Comparison of ENCODE assay signal across 8 mouse cellular contexts in genomic region chr7:28570291-28570981, GRCm38 (mm10). TPM values are rescaled to one million over a fixed set of nuclear protein-coding genes. Genes with fewer than 3 reads are reported as not detected.
DNase-seq lines count a peak whose midpoint lies in the region; ATAC-seq and TF ChIP-seq lines count a peak whose summit lies in the region.

No protein-coding gene starts in this region.

- H3K36me3 ChIP-seq in heart, adult 2 months (ENCODE audit: control insufficient read depth, insufficient read depth, low read length), result no peaks in the 10 kb centered on the region
- peaks cover 35% of the 10 kb centered on the region for H3K36me3 ChIP-seq in kidney, embryonic 15.5 days
- peaks cover 24% of the 10 kb centered on the region for H3K36me3 ChIP-seq in midbrain, postnatal 0 days (ENCODE audit: insufficient read depth, low read length)

- peak overlapping the region; percentile 12; the same call in 1 of the 2 replicates for H3K4me2 ChIP-seq in kidney, embryonic 15.5 days
- no peak overlapping the region for H3K4me2 ChIP-seq in midbrain, postnatal 0 days (ENCODE audit: low read depth, low read length, poor library complexity, severe bottlenecking)

- H3K9me3 ChIP-seq in kidney, embryonic 15.5 days (replicated peaks), result no peaks in the 10 kb centered on the region
- H3K9me3 ChIP-seq in midbrain, postnatal 0 days (ENCODE audit: low read length), result no peaks in the 10 kb centered on the region

- peak; percentile 82 for ATAC-seq in kidney, embryonic 15.5 days (replicated peaks; ENCODE audit: low FRiP score)
- no peak for ATAC-seq in midbrain, postnatal 0 days (ENCODE audit: low FRiP score)

- WGBS in heart, adult 2 months, result 46% methylated on average over 12 of the region's 12 CpGs
- 61% methylated on average over 12 of the region's 12 CpGs for WGBS in kidney, embryonic 15.5 days
- 67% methylated on average over 12 of the region's 12 CpGs for WGBS in midbrain, postnatal 0 days

- no peak for TF ChIP-seq EP300 in heart, adult 2 months (IDR thresholded peaks at IDR 0.05; ENCODE audit: insufficient read depth, low read depth, low read length)

- H3K4me3 ChIP-seq in heart, adult 2 months, result no peak overlapping the region
- no peak overlapping the region for H3K4me3 ChIP-seq in kidney, embryonic 15.5 days (replicated peaks)
- no peak overlapping the region for H3K4me3 ChIP-seq in midbrain, postnatal 0 days (ENCODE audit: low read depth, low read length)

- intact Hi-C loops in heart, adult 2 months (cut with DNase I), result no loop called here

- H3K27ac ChIP-seq in heart, adult 2 months, result peak overlapping the region; percentile 20; the same call in 1 of the 2 replicates
- H3K27ac ChIP-seq in kidney, embryonic 15.5 days, result peak overlapping the region; percentile 94
- H3K27ac ChIP-seq in midbrain, postnatal 0 days (ENCODE audit: low read depth, low read length), result no peak overlapping the region

- no peak for TF ChIP-seq POLR2A in heart, adult 2 months (IDR thresholded peaks at IDR 0.05; ENCODE audit: insufficient read depth, low read depth, low read length)

- DNase-seq in adrenal gland, adult 2 months, result peak; percentile 66
- no peak for DNase-seq in adrenal gland, postnatal 4 days (ENCODE audit: low spot score in 2 of 2)
- DNase-seq in adrenal gland, postnatal 10 days, result peak; percentile 72
- DNase-seq in heart, adult 2 months, result peak in 1 of 2 experiments; percentile 56
- DNase-seq in midbrain, postnatal 0 days (ENCODE audit: low spot score), result peak; percentile 51
- DNase-seq in thymus, adult 18-20 months, result no peak
- no peak for DNase-seq in right cerebral cortex, postnatal 14 days

- H3K27me3 ChIP-seq in heart, adult 2 months (ENCODE audit: control insufficient read depth, insufficient read depth, low read length), result no peaks in the 10 kb centered on the region
- H3K27me3 ChIP-seq in kidney, embryonic 15.5 days, result no peaks in the 10 kb centered on the region
- H3K27me3 ChIP-seq in midbrain, postnatal 0 days (ENCODE audit: insufficient read depth, low read length), result no peaks in the 10 kb centered on the region

- TF ChIP-seq CTCF in heart, adult 2 months (IDR thresholded peaks at IDR 0.05), result no peak
- TF ChIP-seq CTCF in midbrain, postnatal 0 days (IDR thresholded peaks at IDR 0.05), result no peak

- no peaks in the 10 kb centered on the region; the same call in 1 of the 2 replicates for H3K4me1 ChIP-seq in heart, adult 2 months (ENCODE audit: control insufficient read depth, insufficient read depth, low read length)
- H3K4me1 ChIP-seq in kidney, embryonic 15.5 days, result peaks cover 66% of the 10 kb centered on the region
- no peaks in the 10 kb centered on the region for H3K4me1 ChIP-seq in midbrain, postnatal 0 days (ENCODE audit: insufficient read depth, low read length)

- no peaks in the 10 kb centered on the region for H3K79me2 ChIP-seq in heart, adult 2 months (replicated peaks; ENCODE audit: control insufficient read depth, insufficient read depth, low read length)

- no peak overlapping the region for H3K9ac ChIP-seq in heart, adult 2 months (ENCODE audit: low read depth, low read length)
- H3K9ac ChIP-seq in kidney, embryonic 15.5 days, result peak overlapping the region; percentile 17; the same call in 1 of the 2 replicates
- no peak overlapping the region for H3K9ac ChIP-seq in midbrain, postnatal 0 days (replicated peaks; ENCODE audit: low read length, poor library complexity, severe bottlenecking)

RNA-seq across cellular contexts. Expression of gene Nccrp1, which starts 23.4 kb away (rescaled TPM):
- total RNA-seq in adrenal gland, adult 2 months (2021), result not detected
- polyA plus RNA-seq in adrenal gland, adult 2 months (2012; rRNA removed), result 0.10 TPM in 1 of 2 replicates, not detected in the other
- not detected for total RNA-seq in adrenal gland, postnatal 4 days (2021)
- not detected for total RNA-seq in adrenal gland, postnatal 10 days (2021)
- total RNA-seq in heart, adult 2 months (2021), result not detected
- not detected in 2 replicates for polyA plus RNA-seq in heart, adult 2 months (2012; rRNA removed)
- polyA plus RNA-seq in kidney, embryonic 15.5 days (2015; fragmentation: Nextera tagmentation; extraction: Ambion mirVana), result 0.14 TPM in 1 of 2 replicates, not detected in the other
- 1.4 TPM in 1 of 2 replicates, not detected in the other for total RNA-seq in midbrain, postnatal 0 days (2014; rRNA removed)
- polyA plus RNA-seq in midbrain, postnatal 0 days (2015; fragmentation: Nextera tagmentation; extraction: Ambion mirVana), result 0.16 and 0.47 TPM in 2 replicates

RNA-seq across cellular contexts. Expression of gene Samd4b, which starts 27.5 kb away (rescaled TPM):
- total RNA-seq in adrenal gland, adult 2 months (2021), result 10 to 100 TPM; 61.0 to 78.2 TPM
- polyA plus RNA-seq in adrenal gland, adult 2 months (2012; rRNA removed), result 127 and 146 TPM in 2 replicates
- 10 to 100 TPM; 56.0 to 59.0 TPM for total RNA-seq in adrenal gland, postnatal 4 days (2021)
- 10 to 100 TPM; 45.5 to 49.6 TPM for total RNA-seq in adrenal gland, postnatal 10 days (2021)
- total RNA-seq in heart, adult 2 months (2021), result 10 to 100 TPM; 21.9 to 22.4 TPM
- polyA plus RNA-seq in heart, adult 2 months (2012; rRNA removed), result 38.8 and 46.1 TPM in 2 replicates
- 28.8 and 33.6 TPM in 2 replicates for polyA plus RNA-seq in kidney, embryonic 15.5 days (2015; fragmentation: Nextera tagmentation; extraction: Ambion mirVana)
- 48.2 and 56.0 TPM in 2 replicates for total RNA-seq in midbrain, postnatal 0 days (2014; rRNA removed)
- polyA plus RNA-seq in midbrain, postnatal 0 days (2015; fragmentation: Nextera tagmentation; extraction: Ambion mirVana), result 17.6 and 19.2 TPM in 2 replicates

RNA-seq across cellular contexts. Expression of gene Pak4, which starts 27.5 kb away (rescaled TPM):
- total RNA-seq in adrenal gland, adult 2 months (2021), result 10 to 100 TPM; 28.7 to 29.6 TPM
- polyA plus RNA-seq in adrenal gland, adult 2 months (2012; rRNA removed), result 53.5 and 54.9 TPM in 2 replicates
- 10 to 100 TPM; 32.0 to 36.6 TPM for total RNA-seq in adrenal gland, postnatal 4 days (2021)
- 10 to 100 TPM; 19.4 to 20.4 TPM for total RNA-seq in adrenal gland, postnatal 10 days (2021)
- 1 to 10 TPM; 8.8 to 9.4 TPM for total RNA-seq in heart, adult 2 months (2021)
- 6.4 and 7.6 TPM in 2 replicates for polyA plus RNA-seq in heart, adult 2 months (2012; rRNA removed)
- polyA plus RNA-seq in kidney, embryonic 15.5 days (2015; fragmentation: Nextera tagmentation; extraction: Ambion mirVana), result 63.9 and 72.1 TPM in 2 replicates
- 13.3 and 19.8 TPM in 2 replicates for total RNA-seq in midbrain, postnatal 0 days (2014; rRNA removed)
- 8.9 and 9.6 TPM in 2 replicates for polyA plus RNA-seq in midbrain, postnatal 0 days (2015; fragmentation: Nextera tagmentation; extraction: Ambion mirVana)

RNA-seq across cellular contexts. Expression of gene Sycn, which starts 29.8 kb away (rescaled TPM):
- total RNA-seq in adrenal gland, adult 2 months (2021), result not detected
- 0.44 and 0.48 TPM in 2 replicates for polyA plus RNA-seq in adrenal gland, adult 2 months (2012; rRNA removed)
- total RNA-seq in adrenal gland, postnatal 4 days (2021), result 100 to 1,000 TPM in 1 of 2 experiments, not detected in 1; 117 TPM
- total RNA-seq in adrenal gland, postnatal 10 days (2021), result not detected
- total RNA-seq in heart, adult 2 months (2021), result not detected
- polyA plus RNA-seq in heart, adult 2 months (2012; rRNA removed), result not detected in 2 replicates
- polyA plus RNA-seq in kidney, embryonic 15.5 days (2015; fragmentation: Nextera tagmentation; extraction: Ambion mirVana), result not detected in 2 replicates
- not detected in 2 replicates for total RNA-seq in midbrain, postnatal 0 days (2014; rRNA removed)
- polyA plus RNA-seq in midbrain, postnatal 0 days (2015; fragmentation: Nextera tagmentation; extraction: Ambion mirVana), result not detected in 2 replicates

RNA-seq across cellular contexts. Expression of gene Ifnl3, which starts 47.8 kb away (rescaled TPM):
- total RNA-seq in adrenal gland, adult 2 months (2021), result not detected
- polyA plus RNA-seq in adrenal gland, adult 2 months (2012; rRNA removed), result 0.48 and 0.59 TPM in 2 replicates
- not detected for total RNA-seq in adrenal gland, postnatal 4 days (2021)
- total RNA-seq in adrenal gland, postnatal 10 days (2021), result not detected
- total RNA-seq in heart, adult 2 months (2021), result not detected
- polyA plus RNA-seq in heart, adult 2 months (2012; rRNA removed), result not detected in 2 replicates
- polyA plus RNA-seq in kidney, embryonic 15.5 days (2015; fragmentation: Nextera tagmentation; extraction: Ambion mirVana), result not detected in 2 replicates
- total RNA-seq in midbrain, postnatal 0 days (2014; rRNA removed), result not detected in 2 replicates
- not detected in 2 replicates for polyA plus RNA-seq in midbrain, postnatal 0 days (2015; fragmentation: Nextera tagmentation; extraction: Ambion mirVana)

Comparison
In these comparisons a context has a peak if more than half of its experiments do, and no peak if none do; other contexts are left out.
1. DNase-seq: peak in adrenal gland, adult 2 months (single experiment), adrenal gland, postnatal 10 days (single experiment) and midbrain, postnatal 0 days (single experiment); none in adrenal gland, postnatal 4 days (0 of 2), thymus, adult 18-20 months (0 of 2) and right cerebral cortex, postnatal 14 days (single experiment).